Mouse (Mus musculus) liver, postnatal 0 days (tissue): ENCODE measurements around the gene Gm47996.

Source experiments
- CTCF ChIP-seq: sonication (generic); IDR thresholded peaks from 2 replicates; pipeline ENCODE4 v1.5.1; 2016; ENCODE audit warnings: antibody characterized with exemption, low read depth
- EP300 ChIP-seq: IDR thresholded peaks from 2 replicates; pipeline ENCODE4 v1.6.1; 2016; ENCODE audit warnings: antibody characterized with exemption, low read depth, mild to moderate bottlenecking

GRCm38 (mm10) chr1:151177937-151178271 is 32.0 kb upstream of the Gm47996 start:
- TF ChIP-seq CTCF (no peak), EP300 (no peak)
